ENCODE assay signal across 16 mouse cellular contexts in genomic region chr4:56205069-56205468, GRCm38 (mm10).
"Had no signal": no experiment of that assay in that cellular context is flagged by ENCODE, and none has a peak within 500 bp of the region (broad histone marks: within the 10 kb centered on the region; RNA-seq: fewer than 3 reads in every experiment).

No protein-coding gene starts in this region.

- DNase-seq: lung, adult 2 months; lung, postnatal 14 days; lung, postnatal 36 days; right cerebral cortex, postnatal 14 days; thymus, adult 2 months; thymus, postnatal 25 days; thymus, postnatal 4 days had no signal

- H3K4me3 ChIP-seq: lung, embryonic 15.5 days; megakaryocyte, embryonic 14.5 days; midbrain, embryonic 13.5 days; midbrain, embryonic 15.5 days; neural tube, embryonic 12.5 days; stomach, embryonic 15.5 days had no signal

- H3K4me1 ChIP-seq: megakaryocyte, embryonic 14.5 days; midbrain, embryonic 13.5 days; midbrain, embryonic 15.5 days; neural tube, embryonic 12.5 days; stomach, embryonic 15.5 days had no signal

- H3K27ac ChIP-seq: lung, embryonic 15.5 days; macrophage; midbrain, embryonic 13.5 days; midbrain, embryonic 15.5 days; neural tube, embryonic 12.5 days had no signal

- H3K27me3 ChIP-seq: lung, embryonic 15.5 days; megakaryocyte, embryonic 14.5 days; midbrain, embryonic 13.5 days; midbrain, embryonic 15.5 days; neural tube, embryonic 12.5 days; stomach, embryonic 15.5 days had no signal

- H3K9me3 ChIP-seq: lung, embryonic 15.5 days; midbrain, embryonic 15.5 days; neural tube, embryonic 12.5 days; stomach, embryonic 15.5 days had no signal

- H3K9ac ChIP-seq: lung, embryonic 15.5 days; midbrain, embryonic 13.5 days; midbrain, embryonic 15.5 days; neural tube, embryonic 12.5 days; stomach, embryonic 15.5 days had no signal

- H3K4me2 ChIP-seq: lung, embryonic 15.5 days; midbrain, embryonic 11.5 days; midbrain, embryonic 13.5 days; midbrain, embryonic 15.5 days; neural tube, embryonic 12.5 days; stomach, embryonic 15.5 days had no signal

- H3K36me3 ChIP-seq: lung, embryonic 15.5 days; midbrain, embryonic 13.5 days; midbrain, embryonic 15.5 days; neural tube, embryonic 12.5 days; stomach, embryonic 15.5 days had no signal

- ATAC-seq: lung, postnatal 0 days; midbrain, embryonic 13.5 days; midbrain, embryonic 15.5 days had no signal
